Mouse (Mus musculus) spleen, adult 2 months (tissue): ENCODE results near the gene Ostm1. TPM values are rescaled to one million over a fixed set of nuclear protein-coding genes. Genes with fewer than 3 reads are reported as not detected.

ENCODE experiments used
- DNase-seq, 2 experiments: peaks; one replicate each; pipeline versions ENCODE4 v3.0.0 to v3.0.0-alpha.2; 2012 to 2021; ENCODE audit warnings: low spot score in 2 of 2, low read depth in 1 of 2
- H3K27ac ChIP-seq: fragments of 200-500 bp; 2 replicates; pipeline ENCODE4 v1.5.1; 2012; ENCODE audit warnings: low read length, inconsistent platforms; ENCODE audit not compliant: insufficient read depth
- H3K27me3 ChIP-seq: fragments of 200-500 bp; 2 replicates; pipeline ENCODE4 v1.6.1; 2012; ENCODE audit warnings: mild to moderate bottlenecking, moderate library complexity, low read length, inconsistent platforms; ENCODE audit not compliant: control insufficient read depth, insufficient read depth
- H3K36me3 ChIP-seq: fragments of 200-500 bp; 2 replicates; pipeline ENCODE4 v1.6.1; 2012; ENCODE audit warnings: mild to moderate bottlenecking, low read length, inconsistent platforms; ENCODE audit not compliant: control insufficient read depth, insufficient read depth
- H3K4me1 ChIP-seq: fragments of 200-500 bp; 2 replicates; pipeline ENCODE4 v1.6.1; 2011; ENCODE audit warnings: inconsistent platforms; ENCODE audit not compliant: control insufficient read depth, insufficient read depth, insufficient read length
- H3K4me3 ChIP-seq: fragments of 200-500 bp; 2 replicates; pipeline ENCODE4 v1.5.1; 2011; ENCODE audit warnings: mild to moderate bottlenecking, inconsistent platforms; ENCODE audit not compliant: insufficient read depth, insufficient read length; ENCODE audit errors: extremely low read depth
- CTCF ChIP-seq: fragments of 200-500 bp; IDR thresholded peaks from 2 replicates; pipeline ENCODE4 v1.5.1; 2011; ENCODE audit warnings: mild to moderate bottlenecking, inconsistent platforms; ENCODE audit not compliant: insufficient read depth, insufficient read length, insufficient replicate concordance; ENCODE audit errors: extremely low read depth
- POLR2A ChIP-seq: fragments of 200-500 bp; IDR thresholded peaks from 2 replicates; pipeline ENCODE4 v1.6.1; 2011; ENCODE audit warnings: low read depth, low read length, inconsistent platforms
- WGBS: fragments of 180-500 bp; shearing (Covaris S2); methylation state at CpG from one replicate; pipeline ENCODE4 v1.1.7; 2018; 5-methylcytosine and 5-hydroxymethylcytosine counted together
- polyA plus RNA-seq: library from polyadenylated mRNA; depleted of rRNA; stranded (reverse); fragments of >200 nt; gene quantifications from 2 replicates; pipeline ENCODE4 v1.2.3, GENCODE M21; 2012

Gene Ostm1
- polyA plus RNA-seq, 1 experiment: 16.2 TPM

DNA sequence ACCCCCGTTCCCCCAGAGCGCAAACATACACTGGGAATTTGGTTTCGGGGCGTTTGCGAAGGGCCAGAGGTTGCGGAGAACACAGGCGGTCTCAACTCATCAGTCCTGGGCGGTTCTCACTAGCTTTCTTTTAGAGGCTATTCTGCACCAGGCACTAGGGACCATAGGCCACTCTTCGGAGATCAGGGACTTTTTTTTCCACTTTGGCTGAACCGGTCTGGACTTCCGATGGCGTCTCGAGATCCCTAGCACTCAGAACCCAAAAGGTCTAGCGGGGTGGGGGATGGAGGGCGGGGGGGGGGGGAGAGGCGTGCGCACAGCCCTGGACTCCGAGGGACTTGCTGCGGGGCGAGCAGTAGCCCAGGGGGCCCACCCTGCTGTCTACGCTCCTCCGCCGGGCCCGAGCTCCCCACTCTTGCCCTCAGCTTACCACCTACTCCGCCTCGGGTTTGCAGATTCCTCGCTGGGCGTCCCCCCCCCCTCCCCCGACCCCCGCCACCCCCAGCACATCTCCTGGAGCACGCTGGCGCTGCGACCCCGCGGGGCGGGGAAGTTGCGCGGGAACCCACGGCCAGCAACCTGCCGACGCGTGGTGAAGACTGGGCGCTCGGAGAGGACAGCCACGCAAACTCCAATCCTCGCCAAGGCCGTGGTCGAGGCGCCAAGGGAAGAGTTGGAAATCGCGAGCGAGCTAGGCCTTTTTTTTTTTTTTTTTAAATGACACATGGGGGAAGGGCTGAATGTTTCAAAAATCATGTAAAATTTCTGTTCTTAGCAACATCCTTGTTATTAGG, 52.1 kb downstream of the Ostm1 start:
- 5% methylated on average over 47 of the region's 52 CpGs for WGBS
- no peak overlapping the region for H3K27ac ChIP-seq
- H3K4me3 ChIP-seq: no peak overlapping the region
- H3K27me3 ChIP-seq: peaks cover 29% of the 10 kb centered on the region
- no peaks in the 10 kb centered on the region for H3K36me3 ChIP-seq
- no peak for TF ChIP-seq CTCF
- no peak for DNase-seq
- peaks cover 10% of the 10 kb centered on the region for H3K4me1 ChIP-seq

DNA sequence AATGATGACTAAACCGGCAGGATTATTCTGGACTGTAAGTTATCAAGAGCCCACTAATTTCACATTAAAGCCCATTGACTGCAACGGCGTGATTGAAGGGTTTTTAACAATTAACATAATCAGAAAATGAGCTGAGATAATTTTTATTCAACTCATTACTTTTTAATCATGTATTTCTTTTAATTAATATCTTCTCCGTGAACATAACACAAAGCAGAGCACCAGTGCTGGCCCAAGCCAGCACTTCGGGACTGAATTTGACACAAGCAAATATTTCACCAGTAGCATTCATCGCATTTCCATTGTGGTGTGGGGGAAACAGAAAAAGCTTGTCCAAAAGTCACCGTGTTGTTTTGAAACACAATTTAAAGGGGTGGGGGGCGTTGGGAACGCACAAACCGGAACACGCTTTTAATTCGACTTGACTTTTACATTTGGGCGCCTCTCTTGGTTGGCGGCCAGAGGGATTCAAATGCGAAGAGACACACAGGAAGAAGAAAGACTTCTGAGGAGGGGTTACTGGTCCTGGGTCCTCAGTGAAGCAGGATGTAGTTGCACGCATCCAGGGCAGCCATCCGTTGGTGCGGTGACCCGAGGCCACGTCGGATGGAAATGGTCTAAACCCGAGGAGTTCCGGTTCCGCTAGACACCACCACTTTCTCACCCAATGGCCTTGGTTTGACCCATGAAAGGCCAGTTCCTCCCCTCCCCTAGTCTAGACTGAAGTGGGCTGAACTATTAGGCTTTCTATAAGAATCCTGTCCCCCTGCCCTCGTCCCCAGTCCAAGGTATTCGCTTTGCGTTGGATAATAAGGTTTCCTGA, 52.9 kb downstream of the Ostm1 start:
- 7% methylated on average over 27 of the region's 27 CpGs for WGBS
- H3K4me3 ChIP-seq: peak overlapping the region; percentile 46; the same call in 1 of the 2 replicates
- H3K27ac ChIP-seq: no peak overlapping the region
- H3K27me3 ChIP-seq: peaks cover 24% of the 10 kb centered on the region
- DNase-seq: no peak
- no peak for TF ChIP-seq POLR2A
- no peak for TF ChIP-seq CTCF
- peaks cover 10% of the 10 kb centered on the region for H3K4me1 ChIP-seq
- H3K36me3 ChIP-seq: no peaks in the 10 kb centered on the region

DNA sequence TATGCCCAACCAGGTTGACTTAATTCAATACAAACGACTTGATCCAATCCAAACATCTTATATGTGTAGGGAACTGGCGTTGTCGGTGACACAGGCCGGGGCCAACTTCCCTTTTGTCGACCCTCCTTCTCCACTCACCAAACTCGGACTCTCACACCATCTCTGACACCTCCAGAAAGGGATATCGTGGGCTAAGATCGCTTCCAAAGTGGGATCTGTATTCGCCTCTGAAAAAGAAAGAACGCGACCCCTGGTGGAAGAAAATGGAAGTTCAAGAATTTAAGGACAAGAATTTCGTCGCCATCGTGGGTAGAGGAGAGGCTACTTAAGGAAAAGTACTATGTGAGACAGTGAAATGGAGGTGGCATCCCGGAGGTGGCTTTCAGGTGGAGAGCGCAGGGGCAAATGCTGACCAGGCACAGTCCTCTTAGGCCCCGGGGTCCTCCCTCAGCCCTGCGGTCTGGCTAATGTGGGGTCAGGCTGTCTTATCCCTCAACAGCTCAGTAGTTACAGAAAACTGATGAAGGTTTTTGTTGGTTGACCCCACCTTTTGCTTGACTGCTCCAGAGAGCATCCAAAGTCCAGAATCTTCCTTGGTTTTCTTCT, 53.7 kb downstream of the Ostm1 start:
- peaks cover 17% of the 10 kb centered on the region for H3K27me3 ChIP-seq
- DNase-seq: peak; percentile 8 to 59
- H3K27ac ChIP-seq: no peak overlapping the region
- H3K4me1 ChIP-seq: peaks cover 10% of the 10 kb centered on the region
- TF ChIP-seq CTCF (no peak; the same call in 1 of the 2 replicates), POLR2A (no peak)
- no peaks in the 10 kb centered on the region for H3K36me3 ChIP-seq
- 8% methylated on average over 18 of the region's 18 CpGs for WGBS
- H3K4me3 ChIP-seq: no peak overlapping the region

DNA sequence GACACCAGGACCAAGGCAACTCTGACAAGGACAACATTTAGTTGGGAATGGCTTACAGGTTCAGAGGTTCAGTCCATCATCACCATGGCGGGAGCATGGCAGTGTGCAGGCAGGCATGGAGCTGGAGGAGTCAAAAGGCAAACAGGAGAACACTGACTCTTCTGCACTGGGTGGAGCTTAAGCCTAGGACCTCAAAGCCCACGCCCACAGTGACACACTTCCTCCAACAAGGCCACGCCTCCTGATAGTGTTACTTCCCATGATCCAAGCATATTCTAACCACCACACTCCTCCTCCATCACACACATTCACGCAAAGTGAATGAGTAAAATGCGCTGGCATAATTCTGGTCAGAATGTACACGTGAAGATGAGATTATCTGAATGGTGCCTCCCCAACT, 56.2 kb downstream of the Ostm1 start:
- Histone ChIP-seq H3K27ac (no peak overlapping the region), H3K4me1 (peaks cover 7% of the 10 kb centered on the region), H3K27me3 (peaks cover 5% of the 10 kb centered on the region), H3K4me3 (no peak overlapping the region), H3K36me3 (no peaks in the 10 kb centered on the region)
- DNase-seq: no peak
- 83% methylated on average over 6 of the region's 6 CpGs for WGBS
- TF ChIP-seq CTCF (no peak), POLR2A (no peak)

DNA sequence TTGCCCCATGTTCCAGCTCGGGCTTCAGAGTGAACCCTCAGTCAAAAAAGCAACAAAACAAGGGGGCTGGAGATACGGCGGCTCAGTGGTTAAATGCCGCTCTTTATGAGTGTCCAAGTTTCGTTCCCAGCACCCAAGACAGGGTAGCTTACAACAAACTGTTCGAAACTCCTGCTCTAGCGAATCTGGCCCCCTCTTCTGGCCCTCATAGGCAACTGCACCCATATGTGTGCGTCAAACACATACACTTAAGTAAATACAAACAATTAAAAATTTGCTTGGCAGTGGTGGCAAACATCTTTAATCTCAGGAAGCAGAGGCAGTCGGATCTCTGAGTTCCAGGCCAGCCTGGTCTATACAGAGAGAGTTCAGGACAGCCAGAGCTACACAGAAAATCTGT, 60.0 kb downstream of the Ostm1 start:
- H3K27me3 ChIP-seq: no peaks in the 10 kb centered on the region
- H3K36me3 ChIP-seq: no peaks in the 10 kb centered on the region
- H3K4me3 ChIP-seq: no peak overlapping the region
- no peak overlapping the region for H3K27ac ChIP-seq
- no peaks in the 10 kb centered on the region for H3K4me1 ChIP-seq
- 87% methylated on average over 9 of the region's 9 CpGs for WGBS
- TF ChIP-seq POLR2A (no peak), CTCF (no peak)
- DNase-seq: no peak

DNA sequence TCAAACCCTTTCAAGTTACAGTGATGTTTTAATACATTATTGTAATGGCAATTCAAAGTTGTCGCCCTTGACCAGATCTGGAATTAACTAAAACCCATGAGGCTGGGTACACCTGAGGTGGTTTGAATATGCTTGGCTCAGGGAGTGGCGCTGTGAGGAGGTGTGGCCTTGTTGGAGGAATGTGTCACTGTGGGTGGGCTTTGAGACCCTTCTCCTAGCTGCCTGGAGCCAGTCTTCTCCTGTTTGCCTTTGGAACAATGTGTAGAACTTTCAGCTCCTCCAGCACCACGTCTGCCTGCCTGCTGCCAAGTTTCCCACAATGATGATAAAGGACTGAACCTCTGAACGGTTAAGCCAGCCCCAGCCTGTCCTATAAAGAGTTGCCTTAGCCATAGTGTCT, 62.7 kb downstream of the Ostm1 start:
- H3K27me3 ChIP-seq: no peaks in the 10 kb centered on the region
- no peak overlapping the region for H3K27ac ChIP-seq
- no peak for DNase-seq
- TF ChIP-seq POLR2A: no peak
- TF ChIP-seq CTCF: no peak
- H3K4me3 ChIP-seq: no peak overlapping the region
- 91% methylated on average over 4 of the region's 4 CpGs for WGBS
- no peaks in the 10 kb centered on the region for H3K4me1 ChIP-seq
- H3K36me3 ChIP-seq: no peaks in the 10 kb centered on the region
